Mouse (Mus musculus) MEL (cell line): ENCODE data around the gene Eral1. TPM values are rescaled to one million over a fixed set of nuclear protein-coding genes. Genes with fewer than 3 reads are reported as not detected.
A peak's percentile ranks its signal among the peaks of the same experiment; 100 is the strongest.

Experiments
- DNase-seq: peaks from one replicate; pipeline ENCODE4 v3.0.0; 2011; ENCODE audit warnings: low read depth, low spot score
- H3K27ac ChIP-seq: 2 replicates; pipeline ENCODE4 v1.5.1; 2012; ENCODE audit warnings: low read depth, mild to moderate bottlenecking, control low read depth, low read length, moderate library complexity; ENCODE audit not compliant: control insufficient read depth
- H3K27me3 ChIP-seq, 2 experiments: fragments of 150-350 bp in 1 of 2; sonication (generic) in 1 of 2; 2 replicates each; pipeline ENCODE4 v1.6.1; 2012; ENCODE audit warnings: low read length in 2 of 2, mild to moderate bottlenecking in 2 of 2, improper control_type of control experiment in 1 of 2, moderate library complexity in 1 of 2; ENCODE audit not compliant: insufficient read depth in 2 of 2, control insufficient read depth in 1 of 2
- H3K36me3 ChIP-seq, 2 experiments: 2 replicates each; pipeline ENCODE4 v1.6.1; 2012 to 2014; ENCODE audit warnings: low read length in 2 of 2, improper control_type of control experiment in 1 of 2, inconsistent platforms in 1 of 2, mild to moderate bottlenecking in 1 of 2; ENCODE audit not compliant: insufficient read depth in 2 of 2, control insufficient read depth in 1 of 2
- H3K4me1 ChIP-seq, 2 experiments: fragments of 150-350 bp in 1 of 2; sonication (generic) in 1 of 2; 2 replicates each; pipeline ENCODE4 v1.6.1; 2012; ENCODE audit warnings: low read length in 2 of 2, improper control_type of control experiment in 1 of 2, mild to moderate bottlenecking in 1 of 2; ENCODE audit not compliant: insufficient read depth in 2 of 2, control insufficient read depth in 1 of 2
- H3K4me3 ChIP-seq, 2 experiments: fragments of 150-350 bp in 1 of 2; sonication (generic) in 1 of 2; 2 replicates each; pipeline ENCODE4 v1.5.1; 2012; ENCODE audit warnings: low read depth in 2 of 2, low read length in 2 of 2, mild to moderate bottlenecking in 2 of 2, moderate library complexity in 2 of 2, control low read depth in 1 of 2, improper control_type of control experiment in 1 of 2; ENCODE audit not compliant: control insufficient read depth in 1 of 2, insufficient read depth in 1 of 2
- H3K79me2 ChIP-seq: 2 replicates; pipeline ENCODE4 v1.6.1; 2012; ENCODE audit warnings: mild to moderate bottlenecking, low read length, moderate library complexity; ENCODE audit not compliant: control insufficient read depth, poor library complexity, insufficient read depth
- H3K9ac ChIP-seq: 2 replicates; pipeline ENCODE4 v1.6.1; 2012; ENCODE audit warnings: low read depth, mild to moderate bottlenecking, control low read depth, low read length, moderate library complexity; ENCODE audit not compliant: control insufficient read depth, poor library complexity, severe bottlenecking
- H3K9me3 ChIP-seq: fragments of 150-350 bp; sonication (generic); replicated peaks from 2 replicates; pipeline ENCODE4 v1.6.1; 2012; ENCODE audit warnings: mild to moderate bottlenecking, low read length, improper control_type of control experiment, moderate library complexity; ENCODE audit not compliant: insufficient read depth
- BHLHE40 ChIP-seq: IDR thresholded peaks from 2 replicates; pipeline ENCODE4 v1.6.1; 2012; ENCODE audit warnings: low read depth, mild to moderate bottlenecking, inconsistent platforms, low read length, improper control_type of control experiment, borderline replicate concordance
- CHD1 ChIP-seq: IDR thresholded peaks from 2 replicates; pipeline ENCODE4 v1.6.1; 2012; ENCODE audit warnings: low read depth, mild to moderate bottlenecking, inconsistent platforms, low read length, improper control_type of control experiment
- CHD2 ChIP-seq: IDR thresholded peaks from 2 replicates; pipeline ENCODE4 v1.6.1; 2011; ENCODE audit warnings: low read length, improper control_type of control experiment
- ELF1 ChIP-seq: IDR thresholded peaks from 2 replicates; pipeline ENCODE4 v1.6.1; 2014; ENCODE audit warnings: low read depth, mild to moderate bottlenecking, inconsistent platforms, low read length, improper control_type of control experiment, moderate library complexity
- ETS1 ChIP-seq: IDR thresholded peaks from 2 replicates; pipeline ENCODE4 v1.6.1; 2012; ENCODE audit warnings: low read depth, mild to moderate bottlenecking, inconsistent platforms, low read length, improper control_type of control experiment, moderate library complexity
- GABPA ChIP-seq: IDR thresholded peaks from 2 replicates; pipeline ENCODE4 v1.6.1; 2012; ENCODE audit warnings: low read depth, mild to moderate bottlenecking, inconsistent platforms, low read length, improper control_type of control experiment, moderate library complexity
- GATA1 ChIP-seq: IDR thresholded peaks from 2 replicates; pipeline ENCODE4 v1.6.1; 2011; ENCODE audit warnings: low read depth, low read length, improper control_type of control experiment
- KAT2A ChIP-seq: conservative IDR thresholded peaks from 2 replicates; pipeline ENCODE4 v1.6.1; 2012; ENCODE audit warnings: low read depth, low read length, improper control_type of control experiment, inconsistent platforms
- MAFK ChIP-seq: IDR thresholded peaks from 2 replicates; pipeline ENCODE4 v1.6.1; 2011; ENCODE audit warnings: low read depth, mild to moderate bottlenecking, low read length, improper control_type of control experiment, borderline replicate concordance
- MAZ ChIP-seq: IDR thresholded peaks from 2 replicates; pipeline ENCODE4 v1.6.1; 2012; ENCODE audit warnings: low read depth, mild to moderate bottlenecking, inconsistent platforms, low read length, improper control_type of control experiment
- MEF2A ChIP-seq: IDR thresholded peaks from 2 replicates; pipeline ENCODE4 v1.6.1; 2014; ENCODE audit warnings: low read depth, mild to moderate bottlenecking, inconsistent platforms, low read length, improper control_type of control experiment; ENCODE audit not compliant: poor library complexity, insufficient replicate concordance, severe bottlenecking; ENCODE audit errors: extremely low read depth
- MXI1 ChIP-seq: IDR thresholded peaks from 2 replicates; pipeline ENCODE4 v1.6.1; 2011; ENCODE audit warnings: mild to moderate bottlenecking, low read depth, low read length, improper control_type of control experiment
- NELFE ChIP-seq: IDR thresholded peaks from 2 replicates; pipeline ENCODE4 v1.6.1; 2011; ENCODE audit warnings: low read depth, low read length, improper control_type of control experiment
- POLR2AphosphoS2 ChIP-seq: IDR thresholded peaks from 2 replicates; pipeline ENCODE4 v1.6.1; 2011; ENCODE audit warnings: low read length, improper control_type of control experiment
- POLR2AphosphoS5 ChIP-seq: IDR thresholded peaks from 2 replicates; pipeline ENCODE4 v1.6.1; 2012; ENCODE audit warnings: low read depth, borderline replicate concordance, mild to moderate bottlenecking, inconsistent platforms, low read length, moderate library complexity, mixed read lengths
- RAD21 ChIP-seq: IDR thresholded peaks from 2 replicates; pipeline ENCODE4 v1.6.1; 2011; ENCODE audit warnings: mild to moderate bottlenecking, low read depth, low read length, improper control_type of control experiment
- RCOR1 ChIP-seq: IDR thresholded peaks from 2 replicates; pipeline ENCODE4 v1.6.1; 2012; ENCODE audit warnings: low read depth, mild to moderate bottlenecking, inconsistent platforms, low read length, improper control_type of control experiment
- SMC3 ChIP-seq: IDR thresholded peaks from 2 replicates; pipeline ENCODE4 v1.6.1; 2011; ENCODE audit warnings: low read depth, low read length, improper control_type of control experiment
- TBP ChIP-seq: IDR thresholded peaks from 2 replicates; pipeline ENCODE4 v1.8.0; 2011; ENCODE audit warnings: low read depth, low read length, improper control_type of control experiment
- TCF12 ChIP-seq: IDR thresholded peaks from 2 replicates; pipeline ENCODE4 v1.6.1; 2014; ENCODE audit warnings: low read depth, mild to moderate bottlenecking, inconsistent platforms, low read length, improper control_type of control experiment, moderate library complexity
- USF1 ChIP-seq: IDR thresholded peaks from 2 replicates; pipeline ENCODE4 v1.6.1; 2014; ENCODE audit warnings: low read depth, mild to moderate bottlenecking, inconsistent platforms, low read length, improper control_type of control experiment, moderate library complexity
- ZKSCAN1 ChIP-seq: IDR thresholded peaks from 2 replicates; pipeline ENCODE4 v1.6.1; 2012; ENCODE audit warnings: low read depth, mild to moderate bottlenecking, inconsistent platforms, low read length, improper control_type of control experiment, moderate library complexity
- ZMIZ1 ChIP-seq: IDR thresholded peaks from 2 replicates; pipeline ENCODE4 v1.6.1; 2012; ENCODE audit warnings: low read depth, mild to moderate bottlenecking, inconsistent platforms, low read length, improper control_type of control experiment, moderate library complexity
- ZNF384 ChIP-seq: IDR thresholded peaks from 2 replicates; pipeline ENCODE4 v1.6.1; 2012; ENCODE audit warnings: low read depth, mild to moderate bottlenecking, inconsistent platforms, low read length, improper control_type of control experiment
- polyA plus RNA-seq, 2 experiments: library from polyadenylated mRNA; stranded (reverse) in 1 of 2; unstranded in 1 of 2; fragments of >175 nt in 1 of 2; fragments of >200 nt in 1 of 2; gene quantifications; 2 replicates each; pipeline versions ENCODE4 v1.2.1 to v1.2.4; 2012; ENCODE audit warnings: low replicate concordance in 2 of 2, low read depth in 1 of 2; ENCODE audit not compliant: insufficient read length in 2 of 2, insufficient read depth in 1 of 2, missing spikeins in 1 of 2
- total RNA-seq: library from RNA; depleted of rRNA; stranded (reverse); fragments of 300-350 nt; gene quantifications from 2 replicates; pipeline ENCODE4 v1.2.3, GENCODE M21; 2012

Eral1 gene
- total and polyA plus RNA-seq, 3 experiments: 38.4 to 43.5 TPM; not detected in 1

DNA sequence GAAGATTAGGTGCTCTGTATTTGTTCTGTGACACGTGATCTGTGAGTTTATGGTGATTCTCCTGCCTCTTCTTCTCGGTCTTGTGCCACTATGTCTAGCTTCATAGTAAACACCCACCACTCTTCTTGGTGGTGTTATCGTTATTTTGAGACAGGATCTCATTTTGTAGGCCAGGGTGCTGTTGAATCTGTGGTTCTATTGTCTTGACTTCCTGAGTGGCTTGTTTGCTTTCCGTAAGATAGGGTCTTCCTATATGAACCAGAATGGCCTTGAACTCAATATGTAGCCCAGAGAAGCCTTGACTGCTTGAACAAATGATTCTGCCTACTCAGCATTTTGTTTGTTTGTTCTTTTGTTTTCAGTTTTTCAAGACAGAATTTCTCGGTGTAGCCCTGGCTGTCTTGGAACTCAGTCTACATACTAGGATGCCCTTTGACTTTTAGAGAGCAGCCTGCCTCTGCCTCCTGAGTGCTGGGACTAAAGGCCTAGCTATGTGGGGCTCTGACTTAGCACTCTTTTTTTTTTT, 7.6 kb upstream of the Eral1 start:
- no peaks in the 10 kb centered on the region for H3K79me2 ChIP-seq
- DNase-seq: no peak
- TF ChIP-seq MAFK: peak; percentile 88
- TF ChIP-seq TCF12: no peak
- no peak for TF ChIP-seq ZNF384
- TF ChIP-seq NELFE: no peak
- no peak for TF ChIP-seq ETS1
- TF ChIP-seq MEF2A: no peak
- TF ChIP-seq USF1: peak; percentile 77
- 0 out of 2 replicates have a peak, but pooled peaks have one; percentile 28 for TF ChIP-seq BHLHE40
- H3K36me3 ChIP-seq: peaks cover 0 to 5% of the 10 kb centered on the region in 2 experiments; a peak in 1 of 4 replicates
- no peak overlapping the region for H3K27ac ChIP-seq
- H3K9me3 ChIP-seq: no peaks in the 10 kb centered on the region
- no peak overlapping the region for H3K9ac ChIP-seq
- 0 out of 4 replicates have a peak, but pooled peaks cover 0 to 3% of the 10 kb centered on the region in 2 experiments for H3K4me1 ChIP-seq
- no peaks in the 10 kb centered on the region for H3K27me3 ChIP-seq
- no peak overlapping the region for H3K4me3 ChIP-seq

- no peak for DNase-seq
- no peaks in the 10 kb centered on the region for H3K9me3 ChIP-seq
- H3K4me3 ChIP-seq: no peak overlapping the region
- no peaks in the 10 kb centered on the region for H3K79me2 ChIP-seq
- no peak overlapping the region for H3K9ac ChIP-seq
- H3K27ac ChIP-seq: no peak overlapping the region
- H3K4me1 ChIP-seq: 0 out of 4 replicates have a peak, but pooled peaks cover 0 to 3% of the 10 kb centered on the region in 2 experiments
- no peaks in the 10 kb centered on the region for H3K27me3 ChIP-seq
- peaks cover 0 to 5% of the 10 kb centered on the region in 2 experiments; a peak in 1 of 4 replicates for H3K36me3 ChIP-seq
- TF ChIP-seq USF1: no peak
- no peak for TF ChIP-seq ZKSCAN1
- no peak for TF ChIP-seq TCF12
- TF ChIP-seq TBP: peak; percentile 89
- peak; percentile 69 for TF ChIP-seq ELF1
- TF ChIP-seq RCOR1: no peak
Observed at GRCm38 (mm10) chr11:78086925-78087479, 6.8 kb upstream of the Eral1 start.

GRCm38 (mm10) chr11:78083595-78083994, 3.4 kb upstream of the Eral1 start:
- Histone ChIP-seq H3K9me3 (no peaks in the 10 kb centered on the region), H3K79me2 (peaks cover 15% of the 10 kb centered on the region), H3K4me3 (no peak overlapping the region), H3K9ac (no peak overlapping the region), H3K4me1 (peaks cover 9 to 14% of the 10 kb centered on the region in 2 experiments), H3K36me3 (peaks cover 0 to 16% of the 10 kb centered on the region in 2 experiments; a peak in 2 of 4 replicates), H3K27me3 (no peaks in the 10 kb centered on the region), H3K27ac (no peak overlapping the region)
- DNase-seq: no peak
- TF ChIP-seq ZMIZ1 (no peak), MAZ (no peak), RAD21 (no peak), GATA1 (no peak), POLR2AphosphoS2 (no peak), ZNF384 (no peak), SMC3 (no peak), MXI1 (no peak), CHD1 (no peak), CHD2 (no peak), RCOR1 (no peak), POLR2AphosphoS5 (no peak), ZKSCAN1 (no peak), KAT2A (no peak), USF1 (no peak), GABPA (no peak)
